Mouse (Mus musculus): ENCODE data around the gene Ncf4.

- TF ChIP-seq GATA1 (IDR thresholded peaks at IDR 0.05; ENCODE audit: borderline replicate concordance, low read length): no peak
- TF ChIP-seq FLI1 (IDR thresholded peaks at IDR 0.05; ENCODE audit: low read length): no peak
These were observed 16.2 kb downstream of the Ncf4 start for GRCm38 (mm10) chr15:78260668-78261333.

All from megakaryocyte, embryonic 14.5 days (primary cell).